Mouse (Mus musculus) cerebellum, adult 9-11 months (tissue): Measurements from ENCODE around the gene Pgam2.
"Not testable (repeated sequence)": the region's sequence is repeated elsewhere in the genome, so short reads cannot be mapped to it uniquely, and the experiment has no call there.

Source experiments
- DNase-seq: peaks from one replicate; pipeline ENCODE4 v3.0.0; 2022

Gene Pgam2

DNA sequence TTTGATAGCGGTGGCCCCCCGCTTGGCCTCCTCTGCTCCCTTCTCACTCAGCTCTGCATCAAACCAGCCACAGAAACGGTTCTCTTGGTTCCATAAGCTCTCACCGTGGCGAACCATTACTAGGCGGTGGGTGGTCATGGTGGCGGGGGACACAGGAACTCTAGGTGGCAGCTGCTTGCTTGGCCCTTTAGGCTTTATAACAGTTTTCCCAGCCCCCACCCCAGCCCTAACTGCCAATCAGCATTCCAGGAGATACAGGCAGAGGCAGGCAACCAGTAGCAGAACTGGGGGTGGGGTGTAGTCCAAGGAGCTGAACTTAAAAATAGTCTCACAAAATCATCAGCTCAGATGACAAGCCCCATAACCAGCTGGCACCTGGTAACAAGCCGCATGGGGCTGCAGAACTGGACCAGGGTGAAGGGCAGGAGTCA, at the start of gene Pgam2:
Pgam2 (minus strand) TSS at position 183 of the 431 bp plus-strand sequence.
- DNase-seq: no peak

DNA sequence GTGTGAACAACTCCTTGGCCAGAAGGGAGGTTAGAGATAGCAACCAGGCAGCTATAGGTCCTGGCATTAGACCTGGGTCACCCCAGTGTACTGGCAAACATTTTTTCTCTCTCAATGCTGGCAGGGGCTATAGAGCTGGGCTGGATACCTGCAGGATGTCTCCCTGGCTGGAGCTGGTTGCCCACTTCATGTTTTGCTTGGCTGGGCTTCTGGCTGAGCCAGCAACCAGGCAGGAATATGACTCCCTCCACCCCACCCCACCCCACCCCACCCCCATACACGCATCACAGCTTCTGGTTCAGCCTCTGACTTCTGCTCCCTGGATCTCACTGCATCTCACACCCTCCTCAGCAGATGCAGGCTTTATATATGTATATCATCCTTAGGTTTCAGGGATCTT, 48.8 kb upstream of the Pgam2 start:
- no peak for DNase-seq

DNA sequence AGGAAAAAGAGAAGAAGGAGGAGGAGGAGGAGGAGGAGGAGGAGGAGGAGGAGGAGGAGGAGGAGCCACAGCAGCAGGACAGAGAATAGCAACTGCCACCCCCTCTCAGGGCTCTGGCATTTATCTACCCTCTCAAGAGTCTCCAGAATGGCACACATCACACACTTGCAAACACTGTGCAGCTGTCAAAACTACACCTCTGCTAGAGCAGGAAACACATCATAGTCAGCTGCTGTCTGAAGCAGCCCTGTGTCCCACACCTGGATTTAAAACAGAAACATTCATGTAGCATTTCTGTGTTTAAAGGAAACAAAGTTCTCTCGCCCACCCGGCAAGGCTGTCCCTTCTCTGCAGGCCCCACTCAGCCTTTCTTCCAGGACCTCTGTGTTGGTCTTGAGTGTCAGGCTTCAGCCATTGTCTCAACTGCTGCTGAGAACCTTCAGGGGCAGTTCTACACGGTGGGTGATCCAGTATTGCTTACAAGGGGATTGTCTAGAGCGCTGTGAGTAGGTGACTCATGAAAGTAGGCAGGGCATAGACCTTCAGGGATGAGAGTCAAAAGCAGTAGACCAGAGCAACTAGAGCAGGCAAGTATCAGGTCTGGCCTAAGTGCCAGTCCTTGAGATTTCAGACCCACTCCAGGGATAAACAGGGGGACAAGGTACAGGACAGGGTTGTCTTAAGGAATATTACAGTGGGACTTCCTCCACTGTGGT, 47.6 kb upstream of the Pgam2 start:
- DNase-seq: no peak

DNA sequence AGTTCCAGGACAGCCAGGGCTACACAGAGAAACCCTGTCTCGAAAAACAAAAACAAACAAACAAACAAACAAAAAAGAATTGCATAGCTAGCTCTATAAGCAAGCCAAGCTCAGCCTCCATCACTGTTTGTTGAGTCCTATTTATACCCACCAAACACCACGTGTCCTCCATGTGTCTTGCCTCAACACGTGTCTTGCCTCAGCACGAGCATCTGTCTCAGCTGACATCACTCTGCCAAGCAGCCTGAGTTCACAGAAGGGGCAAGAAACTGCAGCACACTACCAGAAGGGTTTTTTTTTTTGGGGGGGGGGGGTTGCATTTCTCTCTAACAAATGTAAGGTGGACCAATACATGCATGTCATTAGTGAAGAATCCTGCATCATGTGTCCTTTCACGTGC, 46.9 kb upstream of the Pgam2 start:
- no peak for DNase-seq

DNA sequence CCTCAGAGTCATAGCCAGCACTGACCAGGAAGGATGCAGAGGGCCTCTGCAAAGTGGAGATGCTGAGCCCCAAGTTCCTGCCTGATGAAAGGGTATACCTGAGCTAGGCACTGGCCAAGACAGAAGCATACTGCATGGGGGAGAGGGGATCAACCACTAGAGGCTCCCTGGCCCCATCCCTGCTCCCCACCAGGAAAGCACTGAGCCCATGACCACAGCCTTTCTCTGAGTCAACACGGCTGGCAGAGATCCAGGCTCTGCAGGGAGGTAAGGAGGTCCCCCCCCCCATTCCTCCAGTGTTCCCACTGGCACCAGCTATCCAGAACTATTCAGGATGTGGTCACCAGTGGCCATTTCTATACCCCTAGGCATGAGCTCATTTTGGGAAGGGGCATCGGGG, 45.8 kb upstream of the Pgam2 start:
- no peak for DNase-seq

DNA sequence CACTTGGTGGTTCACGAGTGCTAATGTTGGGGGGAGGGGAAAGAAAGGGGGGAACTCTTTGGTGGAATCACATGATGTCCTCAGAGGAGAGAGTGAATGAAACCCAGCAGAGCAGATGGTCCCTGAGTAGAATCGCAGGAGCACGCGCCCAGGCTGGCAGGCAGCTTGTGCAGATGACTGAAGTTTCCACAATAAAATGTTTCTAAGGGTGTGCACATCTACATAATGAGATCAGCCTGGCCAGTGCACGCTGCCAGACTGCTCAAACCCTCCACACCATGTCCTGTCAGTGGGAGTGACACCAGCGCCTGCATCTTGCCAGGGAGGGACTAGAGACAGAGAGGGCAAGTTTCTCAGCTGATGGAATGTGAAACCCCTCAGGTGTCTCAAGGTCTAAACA, 45.2 kb upstream of the Pgam2 start:
- no peak for DNase-seq

DNA sequence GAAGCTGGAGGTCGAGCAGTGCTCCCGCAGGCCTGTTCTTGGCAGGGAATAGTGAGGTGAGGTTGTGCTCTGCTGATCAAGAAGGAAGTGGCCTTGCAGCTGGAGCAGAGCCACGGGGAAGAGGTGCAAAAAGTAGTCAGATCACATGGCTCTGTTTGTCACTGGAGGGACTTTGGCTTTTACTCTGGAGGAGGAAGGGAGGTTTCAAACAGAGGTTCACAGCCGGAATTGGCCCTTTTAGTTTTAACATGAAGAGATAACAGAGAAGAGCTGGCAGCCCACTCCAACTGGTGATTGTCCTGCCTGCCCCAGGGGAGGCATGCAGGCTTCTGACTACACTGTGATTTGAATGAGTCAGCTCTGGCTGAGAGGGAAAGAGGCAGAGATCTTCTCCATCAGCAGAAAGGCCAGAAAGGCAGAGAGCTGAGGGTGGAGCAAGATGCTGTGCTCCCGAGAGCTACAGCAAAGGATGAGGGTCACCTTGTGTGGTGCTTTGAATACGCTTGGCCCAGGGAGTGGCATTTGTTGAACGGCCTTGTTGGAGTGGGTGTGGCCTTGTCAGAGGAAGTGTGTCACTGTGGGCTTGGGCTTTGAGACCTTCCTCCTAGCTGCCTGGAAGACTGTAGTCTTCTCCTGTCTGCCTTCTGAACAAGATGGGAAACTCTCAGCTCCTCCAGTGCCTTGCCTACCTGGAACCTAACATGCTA, 43.3 kb upstream of the Pgam2 start:
- no peak for DNase-seq

DNA sequence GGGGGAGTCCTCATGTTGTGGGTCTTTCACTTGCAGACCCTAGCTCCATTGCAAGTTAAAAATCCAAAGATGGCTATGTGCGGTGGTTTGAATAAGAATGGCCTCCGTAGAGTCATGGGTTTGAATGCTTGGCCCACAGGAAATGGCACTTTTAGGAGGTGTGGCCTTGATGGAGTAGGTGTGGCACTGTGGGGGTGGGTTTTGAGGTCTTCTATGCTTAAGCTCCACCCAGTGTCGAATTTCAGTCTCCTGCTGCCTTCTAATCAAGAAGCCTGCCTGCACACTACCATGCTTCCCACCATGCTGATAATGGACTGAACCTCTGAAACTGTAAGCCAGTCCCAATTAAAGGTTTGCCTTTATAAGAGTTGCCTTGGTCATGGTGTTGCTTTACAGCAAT, 39.6 kb upstream of the Pgam2 start:
- no peak for DNase-seq

DNA sequence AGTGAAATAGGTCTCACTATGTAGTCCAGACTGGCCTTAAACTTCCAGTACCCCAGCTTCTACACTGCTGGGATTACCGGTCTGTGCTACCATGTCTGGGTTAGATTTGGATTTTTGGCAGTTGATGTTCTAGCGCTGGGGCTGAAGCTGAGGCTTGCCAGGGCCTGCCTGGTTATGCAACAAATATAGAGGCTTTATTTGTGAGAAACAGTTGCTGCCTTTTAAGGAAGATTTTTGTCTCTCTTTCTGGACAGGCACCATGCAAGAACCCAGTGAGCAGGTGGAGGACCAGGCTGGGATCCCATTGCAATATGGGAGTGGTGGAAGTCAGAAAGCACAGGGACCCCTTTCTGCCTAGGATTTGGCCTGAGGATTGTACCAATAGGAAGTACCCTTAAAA, 38.2 kb upstream of the Pgam2 start:
- no peak for DNase-seq

DNA sequence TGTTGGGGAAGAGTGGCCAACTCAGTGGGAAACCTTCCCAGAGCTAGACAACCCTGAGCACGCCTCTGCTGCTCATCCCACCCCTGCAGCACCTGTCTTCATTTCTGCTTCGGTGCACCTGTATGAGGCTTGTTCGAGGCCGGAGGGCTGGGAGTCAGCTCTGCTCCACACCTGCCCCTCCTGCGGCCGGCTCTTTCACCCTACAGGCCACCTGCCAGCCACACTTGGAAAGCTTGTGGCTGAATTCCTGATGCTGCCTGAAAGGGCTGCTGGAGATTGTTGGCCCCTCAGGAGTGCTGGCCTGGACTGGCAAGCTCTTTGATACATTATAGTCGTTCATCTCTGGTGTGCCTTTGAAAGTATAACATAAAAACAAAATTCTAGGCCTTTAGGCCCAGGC, 36.8 kb upstream of the Pgam2 start:
- no peak for DNase-seq

DNA sequence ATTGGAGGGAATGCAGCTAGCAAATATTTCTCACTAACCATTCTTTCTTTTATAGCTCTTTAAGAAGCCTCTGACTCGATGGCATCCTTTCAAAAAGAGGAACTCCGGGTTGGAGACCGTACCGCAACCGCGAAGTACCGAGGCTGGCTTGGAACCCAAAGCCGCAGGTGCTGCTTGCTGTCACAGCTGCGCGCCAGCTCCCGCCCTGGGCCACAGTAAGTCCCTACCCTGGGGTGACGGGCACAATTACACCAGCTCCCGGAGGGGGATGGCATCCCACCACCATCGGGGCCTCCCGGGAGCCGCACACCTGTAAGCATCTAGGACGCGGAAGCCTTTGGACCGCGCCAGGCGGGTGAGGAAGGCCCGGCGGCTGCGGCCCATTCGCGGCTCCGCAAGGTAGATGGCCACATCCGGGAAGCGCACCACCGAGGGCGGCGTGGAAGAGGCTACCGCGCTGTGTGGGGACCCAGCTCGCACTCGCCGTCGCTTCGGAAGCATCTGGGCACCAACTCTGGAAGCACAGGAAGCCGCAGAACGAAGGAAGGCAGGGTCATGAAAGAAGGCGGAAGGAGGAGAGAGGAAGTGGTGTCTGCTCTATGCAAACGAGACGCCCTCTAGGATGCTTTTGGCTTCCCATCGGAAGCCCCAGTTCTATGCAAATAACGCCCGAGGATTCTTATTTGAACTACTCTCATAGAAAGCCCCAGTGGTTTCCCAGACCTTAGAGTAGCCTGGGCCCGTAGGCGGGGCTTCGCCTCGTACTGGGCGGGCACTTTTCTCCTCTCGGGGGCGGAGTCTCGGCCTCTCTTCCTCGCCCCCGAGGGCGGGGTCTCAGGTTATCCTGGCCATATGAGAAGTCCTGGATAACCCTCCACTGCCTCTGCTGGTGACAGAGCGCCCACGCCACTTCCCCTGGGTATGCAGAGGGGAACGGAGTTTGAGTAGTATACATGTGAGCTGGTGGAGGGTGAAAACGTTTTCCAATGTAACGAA, 34.0 kb upstream of the Pgam2 start, which contains the start of gene Polm:
Polm (minus strand) TSS at position 766 of the 996 bp plus-strand sequence.
- DNase-seq: peak; percentile 95

DNA sequence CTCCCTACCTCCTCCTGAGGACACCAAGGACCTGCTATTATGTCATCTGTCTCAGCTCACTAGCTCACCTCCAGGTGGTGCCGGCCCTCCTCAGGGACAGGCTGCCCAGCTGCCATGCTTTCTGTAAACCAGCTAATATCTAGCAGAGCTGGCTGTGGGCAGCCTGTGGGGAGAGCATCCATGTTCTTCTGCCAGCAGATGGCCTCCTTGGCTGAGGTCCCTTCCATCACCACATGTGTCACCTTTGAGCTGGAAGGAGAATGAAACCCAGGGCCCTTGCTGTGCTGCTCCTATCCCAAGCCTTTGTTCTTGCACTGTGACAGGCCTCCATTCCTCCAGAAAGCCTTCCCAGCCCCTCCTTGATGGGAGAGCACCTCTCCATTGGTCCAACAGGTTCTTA, 32.6 kb upstream of the Pgam2 start:
- peak; percentile 54 for DNase-seq

DNA sequence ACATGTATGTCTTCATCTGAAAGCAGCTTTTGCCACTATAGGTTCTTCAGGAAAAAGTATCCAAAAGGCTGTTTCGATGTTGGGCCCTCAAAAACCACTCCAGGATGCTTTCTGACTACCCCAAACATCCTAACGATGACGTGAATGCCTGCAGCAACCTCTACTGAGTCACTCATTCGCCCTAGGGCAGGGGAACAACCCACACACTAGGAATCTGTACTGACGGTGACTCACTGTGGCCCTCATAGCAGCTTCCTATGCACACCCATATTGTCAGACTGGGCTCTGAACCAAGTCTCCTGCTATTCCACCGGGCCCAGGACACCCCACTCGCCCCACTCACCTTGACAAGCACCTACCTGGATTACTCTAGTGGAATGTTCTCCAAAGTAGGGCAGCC, 31.5 kb upstream of the Pgam2 start:
- no peak for DNase-seq

DNA sequence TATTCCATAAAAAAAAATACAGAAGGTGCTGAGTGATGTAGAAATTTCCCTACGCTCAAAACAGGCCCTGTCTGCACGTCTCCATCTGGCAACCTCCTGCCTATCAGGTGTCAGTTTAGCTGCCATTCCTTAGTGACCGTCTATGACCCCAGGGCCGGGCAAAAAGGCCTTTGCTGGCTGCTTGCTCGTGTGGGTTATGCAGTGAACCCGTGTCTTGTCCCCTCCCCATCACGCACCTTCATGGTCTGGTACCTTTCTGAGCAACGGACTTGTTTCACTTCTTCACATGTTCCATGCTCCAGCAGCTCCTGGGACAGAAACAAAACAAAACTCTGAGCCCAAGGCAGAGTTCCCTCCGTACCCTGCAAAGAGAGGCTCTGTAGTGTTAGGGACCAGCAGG, 31.0 kb upstream of the Pgam2 start:
- no peak for DNase-seq

DNA sequence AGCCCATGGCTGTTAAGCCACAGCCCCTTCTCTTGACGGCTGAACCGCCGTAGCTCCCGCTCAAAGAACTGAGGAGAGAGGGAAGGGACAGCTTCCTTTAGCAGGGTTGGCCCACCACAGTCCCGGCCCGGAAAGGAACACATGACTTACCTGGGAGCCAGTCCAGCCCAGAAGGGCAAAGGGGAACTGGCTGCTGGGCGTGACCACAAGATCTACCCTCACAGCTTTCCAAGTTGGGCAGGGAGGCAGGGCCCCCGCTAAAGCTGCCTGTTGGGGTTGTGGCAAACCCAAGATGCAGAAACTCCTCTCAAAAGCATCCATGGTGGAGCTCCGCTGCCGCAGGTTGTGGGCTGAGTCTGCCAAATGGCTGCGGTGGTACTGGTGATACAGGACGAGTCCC, 25.8 kb upstream of the Pgam2 start:
- no peak for DNase-seq

DNA sequence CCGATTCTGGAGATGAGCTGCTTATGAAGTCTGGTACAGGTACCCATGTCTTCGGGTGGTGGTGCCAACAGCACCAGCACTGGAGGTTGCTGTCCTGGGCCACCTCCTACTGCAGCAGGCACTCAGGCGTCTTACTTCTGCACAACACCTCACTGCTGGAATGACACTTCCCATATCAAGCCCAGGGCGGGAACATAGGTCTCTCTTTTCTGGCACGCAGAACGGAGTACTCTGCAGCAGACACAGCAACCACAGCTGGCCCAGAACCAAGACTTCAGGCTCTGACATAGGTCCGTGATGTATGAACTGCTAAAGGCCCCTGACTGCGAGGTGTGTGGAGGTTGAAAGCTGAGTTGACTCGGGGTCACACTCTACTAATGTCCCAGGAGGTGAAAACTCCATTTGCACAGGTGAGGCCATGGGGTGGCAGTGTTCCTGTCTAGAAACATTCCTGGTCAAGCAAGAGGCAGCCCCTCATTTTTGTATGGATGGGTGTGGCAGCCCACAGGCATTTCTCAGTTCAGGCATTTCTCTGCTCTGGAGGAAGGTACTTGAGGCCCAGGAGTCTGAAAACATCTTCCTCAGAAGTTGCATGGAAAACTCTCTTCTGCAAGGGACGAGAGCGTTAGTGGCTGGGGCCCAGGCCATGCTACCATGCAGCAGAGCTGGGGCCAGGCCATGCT, 25.1 kb upstream of the Pgam2 start:
- no peak for DNase-seq

DNA sequence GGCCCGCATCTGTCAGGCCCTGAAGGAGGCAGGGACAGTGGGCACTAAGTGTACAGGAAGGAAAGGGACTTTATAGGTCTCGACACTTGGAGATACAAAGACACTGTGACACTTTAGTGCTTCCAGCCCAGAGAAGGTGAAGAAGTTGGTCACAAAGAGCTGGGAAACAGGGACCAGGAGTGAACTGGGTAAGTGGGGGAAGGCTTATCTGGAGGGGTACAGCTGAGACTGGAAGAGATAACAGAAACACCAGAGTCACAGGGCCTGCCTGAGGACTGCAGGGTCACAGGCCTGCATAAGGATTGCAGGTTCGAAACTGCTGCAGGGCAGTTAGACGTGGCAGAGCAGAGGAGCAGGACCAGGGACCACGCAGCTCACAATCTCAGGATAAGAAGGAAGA, 24.4 kb upstream of the Pgam2 start:
- DNase-seq: no peak

DNA sequence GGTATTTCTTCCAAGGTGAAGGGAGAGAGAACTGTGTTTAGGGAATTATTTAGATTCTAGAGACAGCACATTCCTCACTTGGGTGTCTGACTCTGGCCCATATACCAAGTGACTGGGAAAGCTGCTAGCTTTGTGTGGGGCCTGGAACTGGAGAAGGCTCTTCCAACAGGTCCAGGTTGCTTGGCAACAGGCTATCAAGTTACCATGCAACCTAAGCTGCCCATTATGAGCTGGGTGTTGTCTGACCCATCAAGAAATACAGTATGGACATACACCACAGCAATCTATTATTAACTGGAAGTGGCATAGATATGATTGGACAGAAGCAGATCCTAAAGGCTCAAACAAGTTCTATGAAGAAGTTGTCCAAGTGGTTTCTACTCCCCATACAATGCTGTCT, 21.9 kb upstream of the Pgam2 start:
- no peak for DNase-seq

DNA sequence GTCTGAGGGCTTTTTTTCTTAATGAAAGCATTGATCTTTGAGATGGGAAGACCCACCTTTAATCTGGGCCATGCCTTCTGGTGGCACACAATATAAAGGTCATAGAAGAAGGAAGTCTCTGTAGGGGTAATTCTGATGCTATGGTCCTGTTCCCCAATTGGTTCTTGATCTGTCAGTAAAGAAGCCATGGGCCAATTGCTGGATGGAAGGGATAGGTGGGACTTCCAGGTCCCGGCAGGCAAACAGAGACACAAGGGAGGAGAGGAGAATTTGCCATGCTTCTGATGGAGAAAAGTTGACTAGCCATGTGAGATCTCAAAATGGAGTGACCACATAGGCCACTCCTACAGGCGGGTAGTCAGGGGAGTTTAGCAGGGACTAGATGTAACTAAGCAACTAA, 15.7 kb upstream of the Pgam2 start:
- no peak for DNase-seq

DNA sequence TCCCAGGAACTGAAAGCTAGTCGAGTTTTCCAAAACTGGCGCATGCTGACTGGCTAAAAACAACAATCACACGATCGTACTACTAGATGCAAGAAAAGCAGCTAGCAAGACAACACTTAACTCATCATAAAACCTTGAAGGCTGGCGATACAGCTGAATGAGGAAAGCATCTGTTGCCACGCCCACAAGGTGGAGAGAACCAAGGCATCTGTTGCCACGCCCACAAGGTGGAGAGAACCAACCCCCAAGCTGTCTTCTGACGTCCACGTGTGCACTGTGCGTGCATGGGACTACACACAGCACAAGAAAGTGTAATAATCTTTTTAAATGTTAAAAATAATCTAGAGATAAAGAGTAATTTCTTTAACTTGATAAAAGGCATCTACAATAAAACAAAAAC, 9.8 kb upstream of the Pgam2 start:
- DNase-seq: no peak

DNA sequence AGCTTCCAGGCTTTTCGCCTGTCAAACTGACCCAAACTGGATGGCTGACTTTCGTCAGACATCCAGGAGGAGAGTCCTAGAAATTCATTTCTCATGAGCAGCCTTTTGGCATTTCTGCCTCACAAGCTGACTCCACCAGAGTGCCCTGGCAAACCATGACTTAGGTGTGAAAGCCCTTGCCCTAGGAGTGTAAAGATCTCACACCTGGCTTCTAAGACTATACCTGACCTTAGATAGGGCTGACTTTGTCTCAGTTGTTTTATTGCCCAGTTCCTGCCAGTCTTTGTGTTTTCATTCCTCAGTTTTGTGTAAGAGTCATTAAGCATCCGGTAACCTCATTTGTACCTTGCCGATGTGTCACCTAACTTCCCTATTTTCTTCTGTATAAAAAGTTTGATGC, 6.0 kb upstream of the Pgam2 start:
- DNase-seq: not testable (repeated sequence)

DNA sequence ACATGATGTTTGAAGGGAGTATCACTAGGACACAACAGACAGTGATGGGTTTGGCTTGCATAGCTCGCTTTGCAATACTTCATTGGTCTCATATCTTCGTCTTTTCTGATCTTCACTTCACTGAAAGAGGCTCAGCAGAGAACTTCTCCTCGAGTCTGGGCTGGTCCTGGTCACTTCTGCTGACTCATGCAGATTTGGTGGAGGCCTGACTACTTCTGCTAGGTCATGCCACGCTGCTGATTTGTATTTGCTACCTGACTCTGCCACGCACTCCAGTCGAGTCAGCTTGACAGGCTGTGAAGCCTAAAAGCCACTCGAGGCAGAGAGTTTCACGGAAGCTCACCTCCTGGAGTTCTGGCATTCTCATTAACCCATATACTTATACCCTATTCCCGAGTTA, 4.4 kb upstream of the Pgam2 start:
- no peak for DNase-seq

DNA sequence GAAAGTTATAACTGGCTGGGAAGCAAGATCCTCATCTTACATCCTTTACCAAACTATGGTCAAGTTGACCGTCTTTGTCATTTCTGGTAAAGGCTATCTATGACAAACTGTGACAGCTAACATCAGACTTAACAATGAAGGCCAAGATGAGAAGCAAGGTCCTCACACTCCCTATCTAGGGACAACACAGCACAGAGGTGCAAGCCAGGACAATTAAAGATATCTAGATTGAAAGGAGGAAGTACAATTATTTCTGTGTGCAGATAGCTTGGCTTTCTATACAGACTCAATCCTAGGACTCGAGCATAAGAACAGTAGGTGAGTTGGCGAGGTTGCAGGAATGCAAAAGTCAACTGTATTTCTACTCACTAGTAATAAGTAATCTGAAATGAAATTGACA, 2.2 kb upstream of the Pgam2 start:
- DNase-seq: no peak
